Mouse (Mus musculus): ENCODE measurements around the gene Tmem203. TPM values are rescaled to one million over a fixed set of nuclear protein-coding genes. Genes with fewer than 3 reads are reported as not detected.

Gene Tmem203
- 8.8 and 12.4 TPM in 2 replicates for polyA plus RNA-seq (2012; rRNA removed)
- polyA plus RNA-seq (2014; fragmentation: Nextera tagmentation; extraction: Ambion mirVana): 8.8 and 9.4 TPM in 2 replicates

- no peaks in the 10 kb centered on the region for H3K9me3 ChIP-seq (ENCODE audit: control insufficient read depth, low read length)
- DNase-seq (ENCODE audit: low read depth in 3 of 3, low spot score in 3 of 3) (peak; percentile 83 to 88 (median 85)), ATAC-seq (ENCODE audit: insufficient read depth) (peak; percentile 83)
- peak within 1 kb of the TSS; percentile 82 for H3K9ac ChIP-seq (replicated peaks)
- no peaks in the 10 kb centered on the region for H3K27me3 ChIP-seq (ENCODE audit: control insufficient read depth, insufficient read depth, low read length)
- H3K4me1 ChIP-seq (replicated peaks; ENCODE audit: control insufficient read depth in 2 of 2, insufficient read depth in 2 of 2, low read length in 1 of 2): peaks cover 6 to 10% of the 10 kb centered on the region in 2 experiments
- H3K36me3 ChIP-seq (replicated peaks; ENCODE audit: control insufficient read depth, insufficient read depth, low read depth): no peaks in the 10 kb centered on the region; the same call in 1 of the 2 replicates
- peak within 1 kb of the TSS; percentile 87 for H3K4me2 ChIP-seq (ENCODE audit: low read depth)
- peak within 1 kb of the TSS; percentile 36 for H3K27ac ChIP-seq
- under 1% methylated on average over 39 of the region's 39 CpGs for WGBS (ENCODE audit: insufficient replicate concordance)
- TF ChIP-seq CTCF (IDR thresholded peaks at IDR 0.05; ENCODE audit: low read depth) (no peak), EP300 (IDR thresholded peaks at IDR 0.05; ENCODE audit: low read depth) (peak; percentile 55)
- H3K4me3 ChIP-seq (ENCODE audit: insufficient read depth in 1 of 2, low read depth in 2 of 2, low read length in 2 of 2): peak within 1 kb of the TSS; percentile 81 to 92
These were observed at the start of gene Tmem203 for GRCm38 (mm10) chr2:25255284-25255779. Gene Tmem203, plus strand, starts transcription at chr2:25255439.

DNA sequence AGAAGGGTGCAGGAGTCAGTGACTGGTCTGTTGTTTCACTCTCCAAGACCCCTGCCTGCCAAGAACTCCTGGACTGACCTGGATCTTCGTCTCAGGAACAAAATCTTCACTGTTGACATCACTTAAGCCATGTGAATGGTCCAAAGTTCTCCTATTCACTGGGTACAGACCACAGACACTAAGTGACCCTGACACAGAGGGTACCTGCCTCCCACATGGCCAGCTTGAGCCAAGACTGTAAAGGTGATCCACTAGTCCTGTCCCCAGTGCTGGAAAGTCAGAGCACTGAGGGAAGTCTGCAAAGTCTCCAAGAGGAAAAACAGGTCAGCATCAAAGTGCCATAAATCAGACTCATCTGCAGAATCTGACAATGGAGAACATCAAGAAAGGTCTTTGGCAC is 47.6 kb upstream of the Tmem203 start:
- H3K27me3 ChIP-seq (ENCODE audit: control insufficient read depth, insufficient read depth, low read length): no peaks in the 10 kb centered on the region
- WGBS (ENCODE audit: insufficient replicate concordance): 86% methylated on average over 1 of the region's 1 CpGs
- H3K27ac ChIP-seq: no peak overlapping the region
- H3K9me3 ChIP-seq (ENCODE audit: control insufficient read depth, low read length): no peaks in the 10 kb centered on the region
- TF ChIP-seq CTCF (IDR thresholded peaks at IDR 0.05; ENCODE audit: low read depth) (no peak), EP300 (IDR thresholded peaks at IDR 0.05; ENCODE audit: low read depth) (no peak)
- H3K36me3 ChIP-seq (replicated peaks; ENCODE audit: control insufficient read depth, insufficient read depth, low read depth): peaks cover 40% of the 10 kb centered on the region
- DNase-seq (ENCODE audit: low read depth in 3 of 3, low spot score in 3 of 3): no peak
- ATAC-seq (ENCODE audit: insufficient read depth): no peak
- H3K9ac ChIP-seq (replicated peaks): no peak overlapping the region
- H3K4me2 ChIP-seq (ENCODE audit: low read depth): no peak overlapping the region
- peaks cover 10 to 15% of the 10 kb centered on the region in 2 experiments for H3K4me1 ChIP-seq (replicated peaks; ENCODE audit: control insufficient read depth in 2 of 2, insufficient read depth in 2 of 2, low read length in 1 of 2)
- H3K4me3 ChIP-seq (ENCODE audit: insufficient read depth in 1 of 2, low read depth in 2 of 2, low read length in 2 of 2): no peak overlapping the region

GRCm38 (mm10) chr2:25210686-25211085 is 44.6 kb upstream of the Tmem203 start:
- ATAC-seq (ENCODE audit: insufficient read depth) (peak; percentile 27; the same call in 1 of the 2 replicates), DNase-seq (ENCODE audit: low read depth in 3 of 3, low spot score in 3 of 3) (no peak)
- WGBS (ENCODE audit: insufficient replicate concordance): under 1% methylated on average over 24 of the region's 24 CpGs

GRCm38 (mm10) chr2:25211121-25211670 is 44.0 kb upstream of the Tmem203 start, which contains the start of gene Nelfb:
Gene Nelfb, minus strand, starts transcription at chr2:25211489.
- DNase-seq (ENCODE audit: low read depth in 3 of 3, low spot score in 3 of 3) (peak; percentile 78 to 81 (median 80)), ATAC-seq (ENCODE audit: insufficient read depth) (peak; percentile 94)
- under 1% methylated on average over 44 of the region's 44 CpGs for WGBS (ENCODE audit: insufficient replicate concordance)
- H3K9ac ChIP-seq (replicated peaks): peak within 1 kb of the TSS; percentile 98
- H3K4me1 ChIP-seq (replicated peaks; ENCODE audit: control insufficient read depth in 2 of 2, insufficient read depth in 2 of 2, low read length in 1 of 2): peaks cover 10 to 15% of the 10 kb centered on the region in 2 experiments
- peak within 1 kb of the TSS; percentile 92 for H3K4me2 ChIP-seq (ENCODE audit: low read depth)
- peak within 1 kb of the TSS; percentile 76 for H3K27ac ChIP-seq
- H3K9me3 ChIP-seq (ENCODE audit: control insufficient read depth, low read length): no peaks in the 10 kb centered on the region
- peak within 1 kb of the TSS; percentile 87 to 98 for H3K4me3 ChIP-seq (ENCODE audit: insufficient read depth in 1 of 2, low read depth in 2 of 2, low read length in 2 of 2)
- TF ChIP-seq EP300 (IDR thresholded peaks at IDR 0.05; ENCODE audit: low read depth) (peak; percentile 11; the same call in 1 of the 2 replicates), CTCF (IDR thresholded peaks at IDR 0.05; ENCODE audit: low read depth) (no peak; the same call in 1 of the 2 replicates)
- no peaks in the 10 kb centered on the region; the same call in 1 of the 2 replicates for H3K27me3 ChIP-seq (ENCODE audit: control insufficient read depth, insufficient read depth, low read length)
- H3K36me3 ChIP-seq (replicated peaks; ENCODE audit: control insufficient read depth, insufficient read depth, low read depth): peaks cover 12% of the 10 kb centered on the region

More at GRCm38 (mm10) chr2:25210686-25211085, 44.6 kb upstream of the Tmem203 start:
- Histone ChIP-seq H3K9me3 (ENCODE audit: control insufficient read depth, low read length) (no peaks in the 10 kb centered on the region), H3K36me3 (replicated peaks; ENCODE audit: control insufficient read depth, insufficient read depth, low read depth) (peaks cover 18% of the 10 kb centered on the region), H3K27me3 (ENCODE audit: control insufficient read depth, insufficient read depth, low read length) (no peaks in the 10 kb centered on the region; the same call in 1 of the 2 replicates), H3K4me1 (replicated peaks; ENCODE audit: control insufficient read depth in 2 of 2, insufficient read depth in 2 of 2, low read length in 1 of 2) (peaks cover 10 to 15% of the 10 kb centered on the region in 2 experiments), H3K4me3 (ENCODE audit: insufficient read depth in 1 of 2, low read depth in 2 of 2, low read length in 2 of 2) (peak overlapping the region; percentile 87 to 98), H3K27ac (peak overlapping the region; percentile 76), H3K9ac (replicated peaks) (peak overlapping the region; percentile 98), H3K4me2 (ENCODE audit: low read depth) (peak overlapping the region; percentile 92)
- no peak for TF ChIP-seq EP300 (IDR thresholded peaks at IDR 0.05; ENCODE audit: low read depth)
- TF ChIP-seq CTCF (IDR thresholded peaks at IDR 0.05; ENCODE audit: low read depth): no peak

- WGBS (ENCODE audit: insufficient replicate concordance): 64% methylated on average over 23 of the region's 23 CpGs
- H3K27me3 ChIP-seq (ENCODE audit: control insufficient read depth, insufficient read depth, low read length): no peaks in the 10 kb centered on the region; the same call in 1 of the 2 replicates
- peaks cover 10 to 15% of the 10 kb centered on the region in 2 experiments for H3K4me1 ChIP-seq (replicated peaks; ENCODE audit: control insufficient read depth in 2 of 2, insufficient read depth in 2 of 2, low read length in 1 of 2)
- H3K4me2 ChIP-seq (ENCODE audit: low read depth): no peak overlapping the region
- H3K4me3 ChIP-seq (ENCODE audit: insufficient read depth in 1 of 2, low read depth in 2 of 2, low read length in 2 of 2): no peak overlapping the region
- H3K36me3 ChIP-seq (replicated peaks; ENCODE audit: control insufficient read depth, insufficient read depth, low read depth): peaks cover 6% of the 10 kb centered on the region
- DNase-seq (ENCODE audit: low read depth in 3 of 3, low spot score in 3 of 3) (no peak), ATAC-seq (ENCODE audit: insufficient read depth) (no peak)
- H3K9ac ChIP-seq (replicated peaks): no peak overlapping the region
- H3K9me3 ChIP-seq (ENCODE audit: control insufficient read depth, low read length): no peaks in the 10 kb centered on the region
- TF ChIP-seq EP300 (IDR thresholded peaks at IDR 0.05; ENCODE audit: low read depth) (no peak), CTCF (IDR thresholded peaks at IDR 0.05; ENCODE audit: low read depth) (no peak)
- no peak overlapping the region for H3K27ac ChIP-seq
These were observed 41.9 kb upstream of the Tmem203 start for GRCm38 (mm10) chr2:25213266-25213865.

Measured in liver, embryonic 14.5 days (tissue).